Mouse (Mus musculus) ES-E14 (cell line): ENCODE measurements around the gene Zfyve9. TPM values are rescaled to one million over a fixed set of nuclear protein-coding genes. Genes with fewer than 3 reads are reported as not detected.

Experiments used
- DNase-seq: peaks from one replicate; pipeline ENCODE4 v3.0.0-alpha.2; 2013; ENCODE audit warnings: low read depth, low spot score
- H3K27ac ChIP-seq: 2 replicates; pipeline ENCODE4 v1.5.1; 2012; ENCODE audit warnings: low read depth, mild to moderate bottlenecking, low read length, moderate library complexity, mixed read lengths; ENCODE audit not compliant: poor library complexity, insufficient read depth, severe bottlenecking
- H3K36me3 ChIP-seq: 2 replicates; pipeline ENCODE4 v1.6.1; 2012; ENCODE audit warnings: mild to moderate bottlenecking, low read length, moderate library complexity, mixed read lengths; ENCODE audit not compliant: control insufficient read depth, poor library complexity, insufficient read depth, severe bottlenecking
- H3K4me1 ChIP-seq, 2 experiments: fragments of 150-350 bp in 1 of 2; sonication (generic) in 1 of 2; 2 replicates each; pipeline ENCODE4 v1.6.1; 2012; ENCODE audit warnings: low read length in 2 of 2, mild to moderate bottlenecking in 1 of 2, mixed read lengths in 1 of 2; ENCODE audit not compliant: control insufficient read depth in 2 of 2, insufficient read depth in 2 of 2, poor library complexity in 1 of 2
- H3K4me3 ChIP-seq, 2 experiments: fragments of 150-350 bp in 1 of 2; sonication (generic) in 1 of 2; 2 replicates each; pipeline ENCODE4 v1.5.1; 2012; ENCODE audit warnings: low read length in 2 of 2, low read depth in 1 of 2, mild to moderate bottlenecking in 1 of 2, mixed read lengths in 1 of 2; ENCODE audit not compliant: insufficient read depth in 1 of 2, poor library complexity in 1 of 2, severe bottlenecking in 1 of 2
- H3K9ac ChIP-seq: 2 replicates; pipeline ENCODE4 v1.6.1; 2012; ENCODE audit warnings: low read depth, mild to moderate bottlenecking, low read length, mixed read lengths; ENCODE audit not compliant: poor library complexity, insufficient read depth, severe bottlenecking
- H3K9me3 ChIP-seq: fragments of 150-350 bp; sonication (generic); 2 replicates; pipeline ENCODE4 v1.6.1; 2012; ENCODE audit warnings: low read depth, mild to moderate bottlenecking, low read length; ENCODE audit not compliant: control insufficient read depth, insufficient read depth
- CHD2 ChIP-seq: IDR thresholded peaks from 2 replicates; pipeline ENCODE4 v1.6.1; 2014; ENCODE audit warnings: mild to moderate bottlenecking, low read depth, low read length, inconsistent platforms
- HCFC1 ChIP-seq: IDR thresholded peaks from 2 replicates; pipeline ENCODE4 v1.6.1; 2012; ENCODE audit warnings: low read length, inconsistent platforms, borderline replicate concordance; ENCODE audit not compliant: insufficient read depth
- MAFK ChIP-seq: IDR thresholded peaks from 2 replicates; pipeline ENCODE4 v1.6.1; 2014; ENCODE audit warnings: mild to moderate bottlenecking, low read depth, low read length, inconsistent platforms; ENCODE audit not compliant: insufficient read depth
- ZC3H11A ChIP-seq: IDR thresholded peaks from 2 replicates; pipeline ENCODE4 v1.6.1; 2012; ENCODE audit warnings: low read depth, mild to moderate bottlenecking, inconsistent platforms, low read length, borderline replicate concordance
- ZNF384 ChIP-seq: IDR thresholded peaks from 2 replicates; pipeline ENCODE4 v1.6.1; 2012; ENCODE audit warnings: low read depth, low read length, inconsistent platforms
- in situ Hi-C, 2 experiments: fragments of 600-800 bp; cut with MboI; formaldehyde crosslinking; loops; one replicate each; pipeline ENCODE4 v1.15.1; 2025; ENCODE audit warnings: low sequenced_read_pairs in 2 of 2, inconsistent platforms in 1 of 2; ENCODE audit not compliant: unreplicated experiment in 2 of 2
- total RNA-seq: library from RNA; depleted of rRNA; stranded (reverse); fragments of 300-350 nt; gene quantifications from 2 replicates; pipeline ENCODE4 v1.2.3, GENCODE M21; 2012

The Zfyve9 gene
- total RNA-seq, 1 experiment, result 8.7 TPM

GRCm38 (mm10) chr4:108686156-108686555 is 94.4 kb downstream of the Zfyve9 start:
- no peak overlapping the region for H3K4me3 ChIP-seq
- DNase-seq, result no peak
- H3K9ac ChIP-seq, result no peak overlapping the region
- H3K4me1 ChIP-seq, result peaks cover 0 to 5% of the 10 kb centered on the region in 2 experiments; a peak in 1 of 4 replicates
- in situ Hi-C loops, result no loop called here
- no peak for TF ChIP-seq MAFK
- H3K9me3 ChIP-seq, result no peaks in the 10 kb centered on the region
- H3K36me3 ChIP-seq, result no peaks in the 10 kb centered on the region
- no peak overlapping the region for H3K27ac ChIP-seq

GRCm38 (mm10) chr4:108664407-108664806 is 116.2 kb downstream of the Zfyve9 start:
- H3K9ac ChIP-seq, result no peak overlapping the region
- no peak overlapping the region for H3K27ac ChIP-seq
- DNase-seq, result peak; percentile 57
- no peak overlapping the region for H3K4me3 ChIP-seq
- peak; percentile 32; the same call in 1 of the 2 replicates for TF ChIP-seq ZC3H11A
- TF ChIP-seq MAFK, result no peak
- TF ChIP-seq ZNF384, result 0 out of 2 replicates have a peak, but pooled peaks have one; percentile 51
- H3K4me1 ChIP-seq, result peaks cover 0 to 3% of the 10 kb centered on the region in 2 experiments; a peak in 1 of 4 replicates
- no peaks in the 10 kb centered on the region for H3K9me3 ChIP-seq
- no peaks in the 10 kb centered on the region for H3K36me3 ChIP-seq
- in situ Hi-C loops, result no loop called here

GRCm38 (mm10) chr4:108638752-108639151 is 141.8 kb downstream of the Zfyve9 start:
- no peak for DNase-seq
- in situ Hi-C loops, result no loop called here
- H3K36me3 ChIP-seq, result peaks cover 4% of the 10 kb centered on the region; the same call in 1 of the 2 replicates

GRCm38 (mm10) chr4:108637721-108638120 is 142.9 kb downstream of the Zfyve9 start:
- peaks cover 3 to 12% of the 10 kb centered on the region in 2 experiments; a peak in 3 of 4 replicates for H3K4me1 ChIP-seq
- TF ChIP-seq ZC3H11A (no peak), ZNF384 (no peak)

More at GRCm38 (mm10) chr4:108638752-108639151, 141.8 kb downstream of the Zfyve9 start:
- TF ChIP-seq ZNF384, result no peak
- no peak for TF ChIP-seq CHD2
- TF ChIP-seq HCFC1, result no peak
- TF ChIP-seq MAFK, result no peak
- TF ChIP-seq ZC3H11A, result no peak
- Histone ChIP-seq H3K4me1 (peaks cover 3 to 8% of the 10 kb centered on the region in 2 experiments; a peak in 3 of 4 replicates), H3K27ac (no peak overlapping the region), H3K9ac (no peak overlapping the region), H3K9me3 (no peaks in the 10 kb centered on the region), H3K4me3 (no peak overlapping the region)

GRCm38 (mm10) chr4:108635101-108635500 is 145.5 kb downstream of the Zfyve9 start:
- peak overlapping the region; percentile 74; the same call in 1 of the 2 replicates for H3K27ac ChIP-seq
- TF ChIP-seq HCFC1 (no peak), ZNF384 (no peak), ZC3H11A (no peak), MAFK (no peak), CHD2 (no peak)
- peaks cover 27% of the 10 kb centered on the region for H3K36me3 ChIP-seq
- H3K9me3 ChIP-seq, result no peaks in the 10 kb centered on the region
- peaks cover 3 to 12% of the 10 kb centered on the region in 2 experiments; a peak in 3 of 4 replicates for H3K4me1 ChIP-seq
- in situ Hi-C loops, result no loop called here
- H3K9ac ChIP-seq, result no peak overlapping the region
- DNase-seq, result peak; percentile 42
- H3K4me3 ChIP-seq, result no peak overlapping the region

More at GRCm38 (mm10) chr4:108637721-108638120, 142.9 kb downstream of the Zfyve9 start:
- no peak for DNase-seq
- no peak overlapping the region for H3K4me3 ChIP-seq
- H3K36me3 ChIP-seq, result peaks cover 13% of the 10 kb centered on the region
- H3K9ac ChIP-seq, result no peak overlapping the region
- H3K9me3 ChIP-seq, result no peaks in the 10 kb centered on the region
- in situ Hi-C loops, result no loop called here
- no peak overlapping the region for H3K27ac ChIP-seq
